Mouse (Mus musculus) heart, adult 8-10 months (tissue): ENCODE measurements at regions not wholly inside any gene's neighbourhood (a gene's known extent, or its start where the extent isn't known, plus 50 kb on each side); places are given as distances from the start of the nearest gene placed in this dataset.

ENCODE experiments used
- DNase-seq: peaks from one replicate; pipeline ENCODE4 v3.0.0; 2022; ENCODE audit warnings: low spot score

DNA sequence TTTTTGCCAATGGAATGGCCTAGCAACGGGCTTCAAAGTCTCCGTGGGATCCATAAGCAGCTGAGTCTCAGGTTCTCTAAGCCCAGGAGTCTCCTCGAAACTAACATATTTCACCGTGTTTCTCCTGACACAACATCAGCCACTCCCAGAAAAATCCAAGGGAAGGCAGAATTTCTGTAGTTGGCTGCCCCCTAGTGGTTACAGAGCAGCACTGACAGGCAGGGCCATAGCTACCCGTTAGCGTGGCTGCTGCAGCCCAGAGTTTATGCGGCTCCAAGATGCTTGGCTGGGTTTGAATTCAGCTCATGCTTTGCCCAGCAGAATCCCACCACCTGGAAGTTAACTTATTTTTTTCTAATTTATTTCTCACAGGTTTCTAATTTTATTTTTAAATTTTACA is 140.9 kb upstream of the Tmem164 start:
- peak; percentile 40 for DNase-seq

DNA sequence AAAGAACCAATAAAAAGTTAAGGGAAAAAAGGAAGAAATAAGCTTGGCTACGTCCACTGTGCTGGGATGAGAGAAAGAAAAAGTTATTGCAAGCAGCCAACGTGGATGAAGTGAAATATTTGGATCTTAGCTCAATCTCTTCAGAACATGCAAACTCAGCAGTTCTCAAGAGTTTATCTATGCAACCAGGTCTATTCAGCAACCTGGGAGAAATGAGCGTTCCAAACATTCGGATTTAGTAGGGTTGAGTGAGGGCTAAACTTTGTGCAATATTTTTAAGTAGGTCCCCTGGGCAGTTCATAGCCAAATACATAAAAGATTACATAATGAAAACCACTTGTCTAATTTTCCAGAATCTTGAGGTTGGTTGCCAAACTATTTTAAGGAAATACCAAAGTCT is 129.0 kb upstream of the Tmem164 start:
- no peak for DNase-seq

DNA sequence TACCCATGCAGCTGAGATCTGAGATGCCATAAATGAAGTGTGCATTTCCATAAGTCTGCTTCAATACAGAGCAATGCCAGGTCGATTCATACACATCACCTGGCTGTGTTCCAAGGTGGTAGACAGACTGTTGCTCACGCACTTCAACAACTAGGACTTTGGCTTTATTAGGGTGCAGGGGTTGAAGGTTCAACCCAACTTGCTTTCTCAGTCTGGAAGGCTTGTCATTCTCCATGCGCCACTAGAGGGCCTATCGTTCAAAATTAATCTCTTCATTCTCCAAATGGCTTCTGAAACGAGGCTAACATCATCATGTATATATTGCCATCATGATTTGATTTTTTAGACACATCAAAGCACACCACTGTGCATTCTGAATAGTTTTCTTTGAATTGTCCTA is 127.0 kb upstream of the Tmem164 start:
- DNase-seq = peak; percentile 23

DNA sequence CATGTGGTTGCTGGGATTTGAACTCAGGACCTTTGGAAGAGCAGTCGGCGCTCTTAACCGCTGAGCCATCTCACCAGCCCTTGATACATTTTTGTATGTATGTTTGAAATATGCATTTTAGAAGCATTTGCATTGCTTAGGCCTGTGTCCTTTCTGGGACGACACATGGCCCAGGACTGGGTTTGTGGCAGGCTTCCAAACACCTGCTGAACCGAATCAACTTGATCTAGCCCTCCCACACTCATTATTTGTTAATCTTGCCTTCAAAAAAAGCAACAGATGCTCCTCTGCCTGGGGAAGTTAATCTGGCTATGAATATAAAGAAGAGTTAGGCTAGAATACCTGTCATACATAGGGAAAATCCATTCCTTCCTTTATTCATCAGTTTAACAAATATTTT is 123.7 kb upstream of the Tmem164 start:
- DNase-seq = no peak

DNA sequence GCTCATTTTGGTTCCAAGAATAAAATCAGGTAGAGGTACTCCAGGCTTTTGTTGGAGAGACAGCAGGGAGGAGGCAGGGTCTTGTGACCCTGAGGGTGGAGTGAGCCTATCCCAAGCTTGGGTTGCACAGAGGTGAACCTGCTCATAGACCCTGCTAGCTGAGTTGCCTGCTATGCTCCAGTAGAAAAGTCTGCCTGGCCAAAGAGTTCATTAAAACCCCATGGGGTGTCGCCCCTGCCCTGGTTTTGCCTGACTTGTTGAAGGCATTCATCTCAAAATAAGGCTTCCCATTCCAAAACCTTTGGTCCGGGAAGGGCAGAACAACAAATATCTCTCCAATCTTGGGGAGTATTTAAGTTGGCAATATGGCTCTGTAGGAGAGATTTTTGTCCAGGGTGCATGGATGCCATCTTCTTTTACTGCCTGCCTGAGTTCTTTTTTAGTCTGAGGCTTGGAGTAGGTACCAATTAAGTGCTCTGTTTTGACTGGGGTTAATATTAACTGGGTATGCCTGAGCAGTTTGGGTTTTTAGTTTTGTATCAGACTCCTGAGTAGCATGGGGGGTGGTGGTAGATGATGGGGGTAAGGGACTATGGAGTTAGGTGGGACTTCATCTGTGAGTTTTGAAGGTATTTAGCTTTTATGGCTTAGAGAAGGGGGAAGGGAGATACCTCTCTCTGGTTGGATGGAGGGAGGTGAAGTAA is 120.8 kb upstream of the Tmem164 start:
- no peak for DNase-seq

DNA sequence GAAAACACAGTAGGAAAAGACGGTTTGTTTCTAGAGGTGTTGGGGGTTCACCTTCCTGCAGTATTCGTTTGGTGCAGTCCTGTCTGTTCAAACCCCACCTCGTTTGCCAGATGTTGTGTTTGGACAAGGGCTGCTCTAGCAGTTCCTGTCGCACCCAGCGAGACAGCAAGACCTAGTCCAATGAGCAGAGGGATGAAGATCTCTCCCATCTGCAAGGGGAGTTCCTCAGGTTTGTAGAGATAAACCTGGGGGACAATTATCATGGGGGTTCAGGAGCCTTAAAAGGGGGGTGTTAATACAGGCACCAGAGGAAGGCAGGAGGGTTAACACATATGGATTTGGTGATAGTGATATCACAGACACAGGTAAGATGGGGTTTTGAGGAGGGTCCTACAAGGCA is 119.4 kb upstream of the Tmem164 start:
- no peak for DNase-seq

DNA sequence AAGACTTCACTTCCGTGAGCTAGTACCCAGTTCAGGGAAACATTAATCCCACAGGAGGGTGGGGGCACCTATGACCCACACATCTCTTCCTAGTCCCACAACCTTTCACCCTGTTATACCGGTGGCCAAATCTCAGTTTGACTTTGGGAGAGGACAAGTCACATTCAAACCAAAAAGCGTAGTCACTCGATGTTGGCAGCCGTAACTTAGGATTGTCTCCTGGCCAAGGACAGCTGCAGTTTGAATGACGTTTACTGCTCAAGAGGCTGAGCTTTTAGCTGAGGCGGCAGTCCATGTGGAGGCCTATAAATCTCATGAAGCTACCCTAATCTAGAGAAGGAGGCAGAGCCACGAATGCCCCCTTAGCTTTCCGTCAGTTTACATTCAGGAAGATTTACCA is 117.0 kb upstream of the Tmem164 start:
- peak; percentile 1 for DNase-seq

DNA sequence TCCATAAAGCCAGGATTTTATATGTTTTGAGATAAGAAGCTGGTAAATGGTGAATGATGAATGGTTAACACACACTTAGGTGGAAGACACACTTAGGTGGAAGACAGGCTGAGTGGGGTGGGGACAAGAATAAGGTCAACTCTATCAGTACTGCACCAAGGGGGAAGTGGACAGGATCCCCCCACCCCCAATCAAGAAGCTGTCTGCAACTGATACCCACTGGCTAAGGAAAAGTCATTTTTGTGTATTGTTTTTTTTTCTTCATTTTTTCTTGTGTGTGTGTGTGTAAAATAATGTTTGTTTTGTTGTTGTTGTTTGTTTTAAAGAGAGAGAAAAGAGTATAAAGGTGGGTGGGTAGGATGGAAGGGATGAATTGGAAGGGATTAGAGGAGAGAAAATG is 109.4 kb upstream of the Tmem164 start:
- DNase-seq = no peak

DNA sequence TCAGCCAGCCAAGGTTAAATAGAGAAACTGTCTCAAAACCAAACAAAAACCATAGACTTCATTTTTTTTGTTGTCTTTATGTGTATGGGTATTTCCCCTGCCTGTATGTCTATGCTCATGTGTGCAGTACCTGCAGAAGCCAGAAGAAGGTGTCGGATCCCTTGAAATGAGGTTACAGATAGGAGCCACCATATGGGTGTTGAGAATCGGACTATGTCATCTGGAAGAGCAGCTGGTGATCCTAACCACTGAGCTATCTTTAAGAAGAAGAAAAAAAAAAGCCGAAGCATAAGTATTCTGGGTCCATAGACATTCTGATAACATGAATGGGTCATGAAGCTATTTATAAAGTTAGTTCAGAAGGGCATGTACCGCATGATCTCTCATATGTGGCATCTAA is 107.2 kb upstream of the Tmem164 start:
- no peak for DNase-seq

DNA sequence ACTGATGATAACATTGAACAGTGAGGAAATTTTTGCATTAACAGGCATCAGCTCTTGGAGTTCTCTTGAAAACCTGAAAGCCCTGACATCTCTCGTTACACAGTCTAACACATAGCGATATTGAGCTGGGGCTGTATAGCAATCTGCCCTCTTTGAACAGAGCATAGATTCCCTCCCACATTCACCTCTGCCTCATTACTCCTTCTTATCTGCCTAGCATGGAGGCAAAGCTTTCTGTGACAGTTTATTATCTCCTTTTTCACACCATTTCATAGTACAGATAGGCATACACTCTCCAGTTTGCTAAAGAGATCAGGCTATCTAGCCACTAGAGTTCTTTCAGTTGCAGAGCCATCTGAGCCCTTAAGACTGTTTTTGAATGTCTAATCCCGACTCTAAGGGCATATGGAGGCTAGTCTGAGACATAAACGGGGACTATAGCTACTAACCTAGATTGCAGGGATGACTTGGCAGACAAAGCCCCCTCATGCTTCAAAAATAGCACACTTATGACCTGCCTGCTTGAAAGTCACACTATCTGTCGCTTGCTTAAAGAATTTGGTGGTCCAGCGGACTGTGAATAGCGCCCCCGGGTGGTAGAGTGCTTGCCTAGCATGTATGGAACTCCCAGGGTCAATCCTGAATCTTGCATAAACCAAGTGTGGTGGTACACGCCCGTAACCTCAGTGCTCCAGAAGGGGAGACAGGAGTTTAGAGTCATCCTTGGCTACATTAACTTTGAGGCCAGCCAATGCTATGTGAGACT is 106.1 kb upstream of the Tmem164 start:
- DNase-seq = no peak

DNA sequence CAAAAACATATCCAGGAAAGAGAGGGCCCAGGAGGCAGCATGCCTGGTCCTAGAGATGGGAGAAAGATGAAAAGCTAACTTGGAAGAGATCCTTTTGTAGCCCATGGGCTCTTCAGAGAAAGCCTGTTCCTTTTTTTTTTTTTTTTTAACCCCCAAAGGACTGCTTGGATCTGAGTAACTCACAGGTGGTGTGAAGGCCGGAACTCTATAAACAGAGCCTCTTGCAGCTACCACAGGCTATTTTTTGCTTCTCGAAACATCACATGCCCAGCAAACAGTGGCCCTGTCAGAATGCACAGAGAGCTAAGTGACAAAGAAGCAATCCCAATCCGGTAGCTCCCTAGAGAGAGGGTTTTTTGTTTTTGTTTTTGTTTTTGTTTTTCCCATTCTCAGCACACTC is 105.1 kb upstream of the Tmem164 start:
- no peak for DNase-seq

DNA sequence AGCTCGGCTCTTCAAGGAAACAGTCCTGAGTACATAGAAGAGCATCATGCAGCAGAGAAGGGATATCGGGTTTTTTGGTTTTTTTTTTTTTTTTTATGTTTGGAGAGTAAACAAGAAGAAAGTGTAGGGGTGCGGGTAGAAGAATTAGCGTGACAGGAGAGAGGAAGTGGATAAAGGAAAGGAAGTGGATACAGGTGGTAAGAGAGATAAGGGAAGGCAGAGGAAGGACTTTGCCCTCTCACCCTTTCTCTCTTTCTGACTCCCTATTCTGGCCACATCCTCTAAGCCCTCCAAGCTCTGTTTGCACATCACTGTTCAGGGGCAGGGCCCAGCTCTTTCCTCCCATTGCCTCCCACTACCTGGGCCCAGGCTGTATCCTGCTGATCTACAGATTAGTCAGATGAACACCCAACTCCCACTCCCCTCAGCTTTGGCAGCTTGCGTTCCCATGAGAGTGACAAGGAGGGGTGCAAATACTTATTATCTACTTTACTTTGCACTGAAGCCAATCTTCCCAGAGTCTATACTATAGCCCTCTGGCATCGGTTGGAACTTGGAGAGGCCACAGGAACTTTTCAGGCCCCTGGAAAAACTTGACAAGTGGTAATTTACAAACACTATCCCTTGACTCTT is 103.6 kb upstream of the Tmem164 start:
- DNase-seq = no peak

DNA sequence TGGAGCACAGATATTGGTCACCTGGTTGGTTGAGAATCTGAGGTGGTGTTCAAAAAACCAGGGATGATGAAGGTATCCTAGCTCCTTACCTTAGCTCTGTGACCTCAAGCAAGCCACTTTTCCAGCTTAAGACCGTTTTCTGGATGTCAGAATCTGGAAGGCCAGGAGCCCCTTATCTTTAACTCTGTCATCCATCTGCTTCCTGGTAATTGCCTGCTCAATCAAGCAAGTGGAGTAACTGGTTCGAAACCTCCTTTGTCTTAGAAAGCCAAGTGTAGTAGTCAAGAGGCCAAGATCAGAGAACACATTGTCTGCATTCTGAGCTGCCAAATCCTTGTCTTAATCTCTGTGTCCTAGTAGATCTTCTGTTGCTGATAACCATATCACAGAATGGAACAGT is 95.9 kb upstream of the Tmem164 start:
- DNase-seq = no peak

DNA sequence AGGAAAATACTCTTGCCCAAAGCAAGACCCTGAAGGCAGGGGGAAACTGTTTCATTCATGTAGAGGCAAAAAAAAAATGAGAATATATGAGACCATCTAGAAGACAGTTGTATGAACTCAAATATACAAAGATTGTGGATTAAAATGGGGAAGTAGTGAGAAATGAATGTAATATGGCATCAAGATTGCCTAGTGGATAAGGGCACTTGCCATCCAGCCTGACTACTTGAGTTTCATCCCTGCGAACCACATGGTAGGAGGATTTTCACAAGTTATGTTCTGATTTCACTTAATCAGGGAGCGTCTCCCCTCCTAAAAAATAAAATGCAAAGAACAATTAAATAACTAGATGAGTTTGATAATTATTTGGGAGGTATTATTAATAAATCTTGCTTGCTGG is 81.8 kb upstream of the Tmem164 start:
- DNase-seq = no peak

DNA sequence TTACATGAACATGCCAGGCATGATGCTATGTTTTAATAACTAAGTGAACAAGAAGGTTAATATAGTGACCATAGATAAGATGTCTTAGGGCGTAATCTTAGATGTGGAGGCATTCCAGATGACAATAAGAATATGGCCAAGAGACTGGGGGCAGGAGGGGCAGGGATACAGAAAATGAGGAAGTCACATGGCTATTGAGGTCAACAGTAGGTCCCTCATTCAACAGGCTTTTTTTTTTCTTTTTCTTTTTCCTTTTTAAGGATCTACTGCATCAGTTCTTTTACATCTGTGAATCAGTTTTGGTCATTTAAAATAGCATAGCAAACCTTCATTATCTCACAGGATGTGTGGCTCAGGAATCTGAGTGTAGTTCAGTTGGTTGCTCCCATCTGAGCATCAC is 80.4 kb upstream of the Tmem164 start:
- DNase-seq = no peak

DNA sequence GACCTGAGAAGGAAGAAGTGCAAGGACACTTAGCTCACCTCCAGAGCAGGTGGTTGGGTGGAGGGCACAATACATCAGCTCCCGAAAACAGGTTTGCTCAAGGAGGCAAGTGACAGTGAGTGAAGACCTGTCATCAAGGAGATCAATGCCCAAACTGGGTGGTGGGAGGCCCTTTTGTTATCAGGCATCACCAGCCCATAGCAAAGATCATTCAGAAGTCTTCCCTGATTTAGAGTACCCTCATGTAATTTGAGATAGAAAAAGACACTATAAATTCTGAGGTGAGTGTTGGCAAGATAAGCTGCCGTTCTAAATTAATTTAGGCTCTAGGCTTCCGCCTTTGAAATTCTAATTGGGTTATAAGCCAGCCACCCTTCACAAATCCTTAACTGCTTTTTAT is 76.1 kb upstream of the Tmem164 start:
- no peak for DNase-seq

DNA sequence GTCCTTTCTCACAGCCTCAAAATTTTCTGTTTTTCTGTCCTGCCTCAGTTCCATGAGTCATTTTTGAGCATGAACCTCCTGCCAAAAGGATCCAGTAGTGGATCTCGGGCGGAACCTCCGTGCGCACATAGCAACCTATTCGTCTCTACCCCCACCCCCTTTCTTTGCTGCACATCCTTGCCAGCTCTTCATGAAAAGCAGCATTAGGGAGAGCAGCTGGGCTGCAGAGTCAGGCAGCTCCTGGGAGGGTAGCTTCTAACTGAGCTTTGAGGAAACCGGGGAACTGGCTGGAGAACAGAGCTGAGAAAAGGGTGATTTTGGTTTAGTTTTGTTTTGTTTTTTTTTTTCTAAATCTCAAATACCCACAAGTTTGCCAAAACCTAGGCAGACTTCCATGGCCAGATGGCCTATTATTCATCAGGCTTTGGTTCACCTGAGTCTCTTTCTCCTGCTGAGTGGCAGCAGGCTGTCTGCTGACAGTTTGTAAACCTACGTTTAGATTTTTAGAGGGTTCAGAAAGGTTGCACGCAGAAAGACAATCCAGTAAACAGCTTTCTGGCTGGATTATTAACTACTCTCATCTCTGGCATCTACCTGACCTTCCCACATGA is 74.5 kb upstream of the Tmem164 start:
- DNase-seq = no peak

DNA sequence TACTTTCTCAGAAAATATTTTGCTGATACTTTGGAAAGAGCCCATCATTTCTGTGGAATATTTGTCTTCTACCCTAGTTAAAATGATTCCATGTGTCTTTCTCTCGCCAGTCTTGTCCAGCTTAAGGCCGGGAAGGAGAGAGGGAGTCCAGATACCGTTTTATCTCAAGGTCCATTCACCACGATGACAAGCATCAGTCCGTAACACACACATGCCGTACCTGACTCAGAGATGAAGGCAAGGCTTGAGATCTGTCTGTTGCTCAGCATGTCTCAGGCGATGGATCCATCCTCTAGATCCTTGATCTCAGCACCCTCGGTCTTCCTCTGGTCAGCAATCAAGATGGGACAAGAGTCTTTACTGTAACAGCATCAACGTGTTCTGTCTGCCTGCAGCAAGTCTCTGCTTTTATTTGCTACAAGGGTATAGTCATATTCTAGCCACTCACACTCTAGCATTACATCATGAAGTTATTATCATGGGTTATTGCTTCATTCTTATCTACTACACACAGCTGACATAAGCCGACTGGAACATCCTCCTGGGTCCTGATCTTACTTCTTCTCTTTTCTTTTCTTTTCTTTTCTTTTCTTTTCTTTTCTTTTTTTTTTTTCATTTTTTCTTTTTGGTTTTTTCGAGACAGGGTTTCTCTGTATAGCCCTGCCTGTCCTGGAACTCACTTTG is 64.9 kb upstream of the Tmem164 start:
- no peak for DNase-seq

DNA sequence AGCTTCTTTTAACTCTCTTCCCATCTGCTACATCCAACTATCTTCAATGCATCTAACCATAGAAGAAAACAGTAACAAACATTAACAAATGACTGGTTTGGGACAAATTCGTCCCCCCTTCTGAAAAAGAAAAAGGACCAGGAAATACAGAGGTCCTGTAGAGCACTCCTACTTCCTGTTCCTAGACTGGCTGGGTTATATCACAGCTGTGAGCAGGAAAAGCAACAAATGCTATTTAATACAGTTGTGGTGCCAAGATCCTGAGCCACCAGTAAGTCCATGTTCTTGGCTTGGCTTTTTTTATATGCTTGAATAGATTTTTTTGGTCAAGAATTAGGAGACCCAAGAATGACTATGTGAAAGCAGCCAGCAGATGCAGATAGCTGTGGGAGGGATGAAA is 62.8 kb upstream of the Tmem164 start:
- no peak for DNase-seq

DNA sequence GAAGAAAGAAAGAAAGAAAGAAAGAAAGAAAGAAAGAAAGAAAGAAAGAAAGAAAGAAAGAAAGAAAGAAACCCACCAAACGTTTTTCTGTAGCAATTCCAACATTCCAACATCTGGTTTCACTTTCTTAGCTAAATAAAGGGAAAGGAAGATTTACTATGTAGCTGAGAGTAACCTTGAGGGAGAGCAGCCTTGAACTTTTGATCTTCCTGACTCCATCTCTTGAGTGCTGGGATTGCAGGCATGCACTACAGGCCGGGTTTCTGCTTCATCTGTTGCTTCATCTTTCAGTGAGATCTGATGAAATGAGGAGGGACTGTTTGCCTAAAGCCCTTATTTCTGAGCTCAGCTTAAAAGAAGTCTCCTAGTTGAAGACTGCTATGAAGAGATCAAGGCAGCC is 57.8 kb upstream of the Tmem164 start:
- DNase-seq = no peak

DNA sequence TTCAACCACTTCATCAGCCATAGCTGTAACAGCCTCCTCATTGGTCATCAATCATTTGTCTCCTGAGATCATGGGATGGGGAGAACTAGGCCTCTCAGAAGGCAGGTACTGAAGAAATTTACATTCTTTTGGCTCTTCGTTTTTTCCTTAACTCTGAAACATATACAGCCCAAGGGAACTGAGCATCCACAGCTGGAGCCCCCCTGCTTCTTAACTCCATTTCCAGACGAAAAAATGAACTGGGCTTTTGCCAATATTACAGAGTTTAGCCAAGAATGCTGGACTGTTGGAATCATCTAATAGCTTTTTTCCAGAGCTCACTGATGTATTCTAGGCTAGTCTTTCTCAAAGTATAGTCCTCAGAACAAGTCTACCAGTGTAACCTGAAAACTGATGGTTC is 57.3 kb upstream of the Tmem164 start:
- no peak for DNase-seq
